Comparison of ENCODE assay signal across 24 mouse cellular contexts in the genomic region with DNA sequence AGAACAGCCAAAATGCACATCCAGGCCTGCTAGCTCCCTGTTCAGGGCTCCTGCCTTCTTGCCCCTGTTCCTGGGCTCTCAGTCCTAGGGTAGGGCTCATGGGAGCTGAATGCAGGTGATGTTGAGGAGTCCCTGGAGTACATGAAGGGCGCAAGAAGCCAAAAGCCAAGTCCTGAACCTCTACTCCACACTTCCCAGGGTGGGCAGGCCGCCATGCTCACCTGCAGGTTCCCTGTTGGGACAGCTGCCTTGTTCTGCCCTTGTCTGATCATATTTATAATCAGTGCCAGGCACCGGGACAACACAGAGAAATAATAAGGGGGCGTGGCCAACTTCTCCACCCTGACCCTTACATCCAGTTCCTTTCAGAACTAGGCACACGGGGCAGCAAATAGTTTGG. TPM values are rescaled to one million over a fixed set of nuclear protein-coding genes. Genes with fewer than 3 reads are reported as not detected.
A peak's percentile ranks its signal among the peaks of the same experiment; 100 is the strongest.
DNase-seq lines count a peak whose midpoint lies in the region; ATAC-seq and TF ChIP-seq lines count a peak whose summit lies in the region.
"Had no signal": no experiment of that assay in that cellular context is flagged by ENCODE, and none has a peak within 500 bp of the region (broad histone marks: within the 10 kb centered on the region; RNA-seq: fewer than 3 reads in every experiment).

No protein-coding gene starts in this region.

- 0 out of 2 replicates have a peak, but pooled peaks cover 10% of the 10 kb centered on the region for H3K36me3 ChIP-seq in hindbrain, embryonic 10.5 days
- H3K36me3 ChIP-seq in hindbrain, embryonic 11.5 days (ENCODE audit: control insufficient read depth, insufficient read depth, low read length), result no peaks in the 10 kb centered on the region
- 0 out of 2 replicates have a peak, but pooled peaks cover 16% of the 10 kb centered on the region for H3K36me3 ChIP-seq in neural tube, embryonic 13.5 days
- H3K36me3 ChIP-seq in midbrain, embryonic 12.5 days, result peaks cover 6% of the 10 kb centered on the region; the same call in 1 of the 2 replicates
- no peaks in the 10 kb centered on the region for H3K36me3 ChIP-seq in stomach, postnatal 0 days (ENCODE audit: control insufficient read depth, insufficient read depth, low read length)
- H3K36me3 ChIP-seq: embryonic facial prominence, embryonic 12.5 days; heart, embryonic 10.5 days; neural tube, embryonic 12.5 days had no signal

- TF ChIP-seq EP300 in stomach, postnatal 0 days (optimal IDR thresholded peaks at IDR 0.05), result no peak

- no peak for ATAC-seq in hindbrain, embryonic 11.5 days (ENCODE audit: low FRiP score)
- no peak for ATAC-seq in neural tube, embryonic 13.5 days (ENCODE audit: low read depth)
- no peak for ATAC-seq in midbrain, embryonic 12.5 days (ENCODE audit: low FRiP score, low read depth)
- peak; percentile 19; the same call in 1 of the 2 replicates for ATAC-seq in stomach, postnatal 0 days (ENCODE audit: low FRiP score, low TSS enrichment)
- ATAC-seq: Patski had no signal

- DNase-seq in hindbrain, embryonic 10.5 days (ENCODE audit: low spot score), result no peak
- no peak for DNase-seq in hindbrain, embryonic 11.5 days (ENCODE audit: low spot score)
- no peak for DNase-seq in neural tube, embryonic 10.5 days (ENCODE audit: extremely low spot score, low spot score)
- DNase-seq in stomach, postnatal 0 days (ENCODE audit: low spot score), result no peak
- DNase-seq in lung, adult 18-20 months, result no peak
- DNase-seq: adrenal gland, postnatal 36 days; B cell, adult 2 months; kidney, adult 9 months; kidney, postnatal 14 days; liver; lung, postnatal 10 days; right cerebral cortex, adult 18-20 months; right cerebral cortex, postnatal 4 days; thymus, adult 2 months had no signal

- no peak overlapping the region for H3K9ac ChIP-seq in hindbrain, embryonic 11.5 days (ENCODE audit: low read depth, low read length)
- 0 out of 2 replicates have a peak overlapping the region, but pooled peaks have one; percentile 34 for H3K9ac ChIP-seq in neural tube, embryonic 13.5 days
- 0 out of 2 replicates have a peak overlapping the region, but pooled peaks have one; percentile 28 for H3K9ac ChIP-seq in midbrain, embryonic 12.5 days (replicated peaks)
- H3K9ac ChIP-seq in stomach, postnatal 0 days (ENCODE audit: low read length), result no peak overlapping the region
- H3K9ac ChIP-seq: embryonic facial prominence, embryonic 12.5 days; neural tube, embryonic 12.5 days had no signal

- no peaks in the 10 kb centered on the region for H3K9me3 ChIP-seq in hindbrain, embryonic 10.5 days
- no peaks in the 10 kb centered on the region for H3K9me3 ChIP-seq in hindbrain, embryonic 11.5 days (ENCODE audit: control insufficient read depth, low read length)
- H3K9me3 ChIP-seq in neural tube, embryonic 13.5 days, result no peaks in the 10 kb centered on the region
- H3K9me3 ChIP-seq in midbrain, embryonic 12.5 days, result no peaks in the 10 kb centered on the region
- no peaks in the 10 kb centered on the region for H3K9me3 ChIP-seq in stomach, postnatal 0 days (ENCODE audit: control insufficient read depth, low read length)
- H3K9me3 ChIP-seq: embryonic facial prominence, embryonic 12.5 days; G1E; heart, embryonic 10.5 days; limb, embryonic 10.5 days; neural tube, embryonic 12.5 days had no signal

- H3K4me2 ChIP-seq in hindbrain, embryonic 11.5 days (replicated peaks; ENCODE audit: low read depth, low read length), result no peak overlapping the region
- no peak overlapping the region for H3K4me2 ChIP-seq in neural tube, embryonic 13.5 days
- no peak overlapping the region for H3K4me2 ChIP-seq in midbrain, embryonic 12.5 days (replicated peaks)
- no peak overlapping the region for H3K4me2 ChIP-seq in stomach, postnatal 0 days (replicated peaks; ENCODE audit: low read depth)
- H3K4me2 ChIP-seq: embryonic facial prominence, embryonic 12.5 days; neural tube, embryonic 12.5 days had no signal

- H3K27ac ChIP-seq in hindbrain, embryonic 10.5 days, result peak overlapping the region; percentile 92
- no peak overlapping the region for H3K27ac ChIP-seq in hindbrain, embryonic 11.5 days (ENCODE audit: low read depth, low read length)
- H3K27ac ChIP-seq in neural tube, embryonic 13.5 days (replicated peaks), result peak overlapping the region; percentile 93
- H3K27ac ChIP-seq in midbrain, embryonic 12.5 days (replicated peaks), result peak overlapping the region; percentile 89
- no peak overlapping the region for H3K27ac ChIP-seq in stomach, postnatal 0 days (replicated peaks)
- H3K27ac ChIP-seq: embryonic facial prominence, embryonic 12.5 days; heart, embryonic 10.5 days; limb, embryonic 10.5 days had no signal

- peaks cover 98% of the 10 kb centered on the region for H3K4me1 ChIP-seq in hindbrain, embryonic 10.5 days (replicated peaks)
- H3K4me1 ChIP-seq in hindbrain, embryonic 11.5 days (replicated peaks; ENCODE audit: control insufficient read depth, insufficient read depth, low read length), result peaks cover 59% of the 10 kb centered on the region
- peaks cover 100% of the 10 kb centered on the region for H3K4me1 ChIP-seq in neural tube, embryonic 13.5 days (replicated peaks)
- peaks cover 99% of the 10 kb centered on the region for H3K4me1 ChIP-seq in midbrain, embryonic 12.5 days
- H3K4me1 ChIP-seq in stomach, postnatal 0 days (replicated peaks; ENCODE audit: control insufficient read depth, insufficient read depth), result no peaks in the 10 kb centered on the region

- no peak overlapping the region for H3K4me3 ChIP-seq in hindbrain, embryonic 10.5 days
- H3K4me3 ChIP-seq in hindbrain, embryonic 11.5 days (ENCODE audit: low read depth, low read length), result no peak overlapping the region
- H3K4me3 ChIP-seq in neural tube, embryonic 13.5 days, result no peak overlapping the region
- H3K4me3 ChIP-seq in midbrain, embryonic 12.5 days, result no peak overlapping the region
- H3K4me3 ChIP-seq in stomach, postnatal 0 days (ENCODE audit: low read depth, low read length), result no peak overlapping the region
- H3K4me3 ChIP-seq: embryonic facial prominence, embryonic 12.5 days; erythroblast, embryonic 14.5 days; heart, embryonic 10.5 days; limb, embryonic 10.5 days; neural tube, embryonic 12.5 days had no signal

- H3K27me3 ChIP-seq in hindbrain, embryonic 10.5 days (ENCODE audit: insufficient read depth, poor library complexity, severe bottlenecking), result peaks cover 14% of the 10 kb centered on the region
- H3K27me3 ChIP-seq in hindbrain, embryonic 11.5 days (ENCODE audit: control insufficient read depth, insufficient read depth, low read length), result no peaks in the 10 kb centered on the region
- H3K27me3 ChIP-seq in neural tube, embryonic 13.5 days, result no peaks in the 10 kb centered on the region
- peaks cover 16% of the 10 kb centered on the region; the same call in 1 of the 2 replicates for H3K27me3 ChIP-seq in midbrain, embryonic 12.5 days
- H3K27me3 ChIP-seq in stomach, postnatal 0 days (ENCODE audit: control insufficient read depth, insufficient read depth, low read length), result no peaks in the 10 kb centered on the region
- H3K27me3 ChIP-seq: CH12.LX; embryonic facial prominence, embryonic 12.5 days; neural tube, embryonic 12.5 days; Patski had no signal

- 85% methylated on average over 5 of the region's 5 CpGs for WGBS in hindbrain, embryonic 10.5 days
- WGBS in hindbrain, embryonic 11.5 days, result 74% methylated on average over 5 of the region's 5 CpGs
- WGBS in neural tube, embryonic 13.5 days, result 69% methylated on average over 5 of the region's 5 CpGs
- WGBS in midbrain, embryonic 12.5 days, result 77% methylated on average over 5 of the region's 5 CpGs
- 62% methylated on average over 5 of the region's 5 CpGs for WGBS in stomach, postnatal 0 days

- TF ChIP-seq CTCF in stomach, postnatal 0 days (IDR thresholded peaks at IDR 0.05; ENCODE audit: low read depth), result no peak

RNA-seq across cellular contexts. Expression of gene Lrp8, which starts 31.5 kb away (rescaled TPM):
- polyA plus RNA-seq in hindbrain, embryonic 10.5 days (2016; fragmentation: Nextera tagmentation; extraction: Ambion mirVana), result 10.0 and 13.9 TPM in 2 replicates
- polyA plus RNA-seq in hindbrain, embryonic 11.5 days (2014; fragmentation: Nextera tagmentation; extraction: Ambion mirVana), result 22.6 and 24.9 TPM in 2 replicates
- polyA plus RNA-seq in neural tube, embryonic 13.5 days (2015; fragmentation: Nextera tagmentation; extraction: Ambion mirVana), result 51.2 and 54.3 TPM in 2 replicates
- polyA plus RNA-seq in midbrain, embryonic 12.5 days (2016; fragmentation: Nextera tagmentation; extraction: Ambion mirVana), result 40.1 and 47.7 TPM in 2 replicates
- 0.85 and 1.3 TPM in 2 replicates for polyA plus RNA-seq in stomach, postnatal 0 days (2015; fragmentation: Nextera tagmentation; extraction: Ambion mirVana)

RNA-seq across cellular contexts. Expression of gene Magoh, which starts 46.0 kb away (rescaled TPM):
- polyA plus RNA-seq in hindbrain, embryonic 10.5 days (2016; fragmentation: Nextera tagmentation; extraction: Ambion mirVana), result 225 and 238 TPM in 2 replicates
- 224 and 249 TPM in 2 replicates for polyA plus RNA-seq in hindbrain, embryonic 11.5 days (2014; fragmentation: Nextera tagmentation; extraction: Ambion mirVana)
- 146 and 149 TPM in 2 replicates for polyA plus RNA-seq in neural tube, embryonic 13.5 days (2015; fragmentation: Nextera tagmentation; extraction: Ambion mirVana)
- polyA plus RNA-seq in midbrain, embryonic 12.5 days (2016; fragmentation: Nextera tagmentation; extraction: Ambion mirVana), result 206 and 210 TPM in 2 replicates
- polyA plus RNA-seq in stomach, postnatal 0 days (2015; fragmentation: Nextera tagmentation; extraction: Ambion mirVana), result 126 and 145 TPM in 2 replicates

RNA-seq across cellular contexts. Expression of gene 0610037L13Rik, which starts 56.1 kb away (rescaled TPM):
- 111 and 113 TPM in 2 replicates for polyA plus RNA-seq in hindbrain, embryonic 10.5 days (2016; fragmentation: Nextera tagmentation; extraction: Ambion mirVana)
- 118 and 135 TPM in 2 replicates for polyA plus RNA-seq in hindbrain, embryonic 11.5 days (2014; fragmentation: Nextera tagmentation; extraction: Ambion mirVana)
- 99.1 and 99.6 TPM in 2 replicates for polyA plus RNA-seq in neural tube, embryonic 13.5 days (2015; fragmentation: Nextera tagmentation; extraction: Ambion mirVana)
- polyA plus RNA-seq in midbrain, embryonic 12.5 days (2016; fragmentation: Nextera tagmentation; extraction: Ambion mirVana), result 107 and 117 TPM in 2 replicates
- 99.3 and 101 TPM in 2 replicates for polyA plus RNA-seq in stomach, postnatal 0 days (2015; fragmentation: Nextera tagmentation; extraction: Ambion mirVana)

Comparison
In these comparisons a context has a peak if more than half of its experiments do, and no peak if none do; other contexts are left out.
1. H3K27ac ChIP-seq: peak in hindbrain, embryonic 10.5 days (single experiment), neural tube, embryonic 13.5 days (single experiment) and midbrain, embryonic 12.5 days (single experiment); none in hindbrain, embryonic 11.5 days (single experiment) and stomach, postnatal 0 days (single experiment).
2. H3K9ac ChIP-seq: peak in neural tube, embryonic 13.5 days (single experiment) and midbrain, embryonic 12.5 days (single experiment); none in hindbrain, embryonic 11.5 days (single experiment) and stomach, postnatal 0 days (single experiment).